Mouse (Mus musculus) testis, adult 2 months (tissue): ENCODE data around the gene Cdkal1. TPM values are rescaled to one million over a fixed set of nuclear protein-coding genes. Genes with fewer than 3 reads are reported as not detected.

Source experiments
- H3K27ac ChIP-seq: fragments of 200-500 bp; 2 replicates; pipeline ENCODE4 v1.5.1; 2012; ENCODE audit warnings: low read depth, low read length; ENCODE audit not compliant: control insufficient read depth, insufficient read depth
- H3K27me3 ChIP-seq: fragments of 200-500 bp; 2 replicates; pipeline ENCODE4 v1.6.1; 2012; ENCODE audit warnings: mild to moderate bottlenecking, low read length, moderate library complexity; ENCODE audit not compliant: control insufficient read depth, insufficient read depth
- H3K36me3 ChIP-seq: fragments of 200-500 bp; 2 replicates; pipeline ENCODE4 v1.6.1; 2012; ENCODE audit warnings: mild to moderate bottlenecking, low read length; ENCODE audit not compliant: control insufficient read depth, insufficient read depth
- H3K4me1 ChIP-seq: fragments of 200-500 bp; 2 replicates; pipeline ENCODE4 v1.6.1; 2012; ENCODE audit warnings: low read length; ENCODE audit not compliant: control insufficient read depth, insufficient read depth
- H3K4me3 ChIP-seq: fragments of 200-500 bp; 2 replicates; pipeline ENCODE4 v1.5.1; 2012; ENCODE audit warnings: low read depth, mild to moderate bottlenecking, low read length, moderate library complexity, mixed read lengths; ENCODE audit not compliant: control insufficient read depth
- CTCF ChIP-seq: fragments of 200-500 bp; IDR thresholded peaks from 2 replicates; pipeline ENCODE4 v1.5.1; 2012; ENCODE audit warnings: low read depth, mild to moderate bottlenecking, inconsistent platforms, low read length, moderate library complexity; ENCODE audit not compliant: control insufficient read depth, insufficient read depth, insufficient replicate concordance
- POLR2A ChIP-seq: fragments of 200-500 bp; IDR thresholded peaks from 2 replicates; pipeline ENCODE4 v1.6.1; 2012; ENCODE audit warnings: low read depth, mild to moderate bottlenecking, inconsistent platforms, low read length, moderate library complexity; ENCODE audit not compliant: control insufficient read depth
- polyA plus RNA-seq: library from polyadenylated mRNA; depleted of rRNA; stranded (reverse); fragments of >200 nt; gene quantifications from 2 replicates; pipeline ENCODE4 v1.2.3, GENCODE M21; 2012

Gene Cdkal1
- polyA plus RNA-seq, 1 experiment: 14.3 TPM

DNA sequence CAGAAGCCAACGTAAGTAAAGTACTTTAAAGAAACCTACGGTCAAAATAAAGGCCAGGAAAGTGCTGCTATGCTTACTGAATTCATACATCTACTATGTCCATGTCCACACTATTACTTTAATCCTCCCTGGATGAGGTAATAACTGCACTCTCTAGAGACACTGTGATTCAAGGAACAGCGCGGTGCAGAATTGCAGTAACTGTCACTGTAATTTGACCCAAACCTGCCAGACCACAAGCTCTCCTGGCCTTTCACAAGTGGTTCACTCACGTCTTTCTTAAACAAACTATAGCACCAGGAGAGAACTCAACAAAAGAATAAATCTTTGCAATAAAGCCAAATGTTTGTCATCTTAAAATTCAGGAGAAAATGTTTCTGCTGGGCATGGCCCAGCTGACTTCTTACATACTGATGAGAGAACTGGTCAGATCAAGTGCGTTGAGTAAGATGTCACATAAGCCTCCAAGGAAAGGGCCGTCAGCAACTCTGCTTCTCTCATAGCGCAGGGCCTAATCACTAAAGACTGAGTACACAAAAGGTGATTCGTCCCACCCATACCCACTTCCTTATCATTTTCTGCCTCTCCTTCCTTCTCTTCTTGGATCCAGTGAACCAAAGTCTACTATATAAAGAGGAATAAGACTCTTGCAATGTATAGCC lies 504.3 kb downstream of the Cdkal1 start:
- no peak overlapping the region for H3K27ac ChIP-seq
- no peaks in the 10 kb centered on the region for H3K4me1 ChIP-seq
- no peak for TF ChIP-seq CTCF
- no peak for TF ChIP-seq POLR2A
- no peak overlapping the region for H3K4me3 ChIP-seq
- H3K36me3 ChIP-seq: no peaks in the 10 kb centered on the region
- H3K27me3 ChIP-seq: no peaks in the 10 kb centered on the region

GRCm38 (mm10) chr13:29350004-29350403 lies 505.5 kb downstream of the Cdkal1 start:
- Histone ChIP-seq H3K27me3 (no peaks in the 10 kb centered on the region), H3K4me3 (no peak overlapping the region), H3K27ac (no peak overlapping the region), H3K36me3 (no peaks in the 10 kb centered on the region), H3K4me1 (no peaks in the 10 kb centered on the region)
- no peak for TF ChIP-seq CTCF

GRCm38 (mm10) chr13:29349386-29349961 lies 506.0 kb downstream of the Cdkal1 start:
- Histone ChIP-seq H3K4me3 (no peak overlapping the region), H3K36me3 (no peaks in the 10 kb centered on the region), H3K4me1 (no peaks in the 10 kb centered on the region), H3K27ac (no peak overlapping the region), H3K27me3 (no peaks in the 10 kb centered on the region)
- TF ChIP-seq POLR2A: no peak
- TF ChIP-seq CTCF: no peak

GRCm38 (mm10) chr13:29348331-29348730 lies 507.1 kb downstream of the Cdkal1 start:
- Histone ChIP-seq H3K4me3 (no peak overlapping the region), H3K27ac (no peak overlapping the region), H3K27me3 (no peaks in the 10 kb centered on the region), H3K4me1 (no peaks in the 10 kb centered on the region), H3K36me3 (no peaks in the 10 kb centered on the region)
- TF ChIP-seq POLR2A (no peak), CTCF (no peak)

DNA sequence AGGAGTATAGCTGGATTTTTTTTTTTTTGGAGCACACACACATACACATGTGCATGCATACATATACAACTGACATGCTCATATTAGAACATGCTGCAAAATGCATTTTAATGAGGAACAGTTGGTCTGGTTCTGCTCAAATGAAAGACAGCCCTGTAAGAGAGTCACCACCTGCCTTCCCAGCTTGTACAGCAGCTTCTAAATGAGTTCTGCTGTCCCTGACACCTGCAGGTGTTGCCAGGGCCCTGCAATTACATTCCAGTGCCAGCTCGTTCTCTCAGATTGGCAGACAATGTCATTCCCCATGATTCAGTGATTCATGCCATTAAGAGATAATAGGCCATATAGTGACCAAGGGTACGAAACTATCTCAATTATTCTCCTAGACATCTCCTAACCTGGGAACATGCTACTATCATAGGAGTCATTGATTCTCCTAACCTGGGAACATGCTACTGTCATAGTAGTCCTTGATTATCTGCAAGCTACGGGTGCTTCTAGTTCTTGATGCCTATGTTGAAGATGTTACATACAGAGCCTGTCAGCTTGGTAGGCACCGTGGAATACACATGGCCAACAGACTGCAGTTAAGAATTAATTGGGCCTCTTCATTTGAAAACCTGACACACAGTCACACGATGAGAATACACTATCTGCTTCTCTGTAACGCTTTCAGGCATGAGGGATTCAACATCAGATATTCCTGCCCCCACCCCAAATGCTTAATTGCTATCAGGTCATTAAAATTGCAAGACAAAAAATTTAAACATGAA lies 522.6 kb downstream of the Cdkal1 start:
- Histone ChIP-seq H3K27ac (no peak overlapping the region), H3K4me3 (no peak overlapping the region), H3K27me3 (no peaks in the 10 kb centered on the region), H3K36me3 (no peaks in the 10 kb centered on the region), H3K4me1 (no peaks in the 10 kb centered on the region)
- TF ChIP-seq CTCF (no peak), POLR2A (no peak)

GRCm38 (mm10) chr13:29325946-29326345 lies 529.5 kb downstream of the Cdkal1 start:
- no peak for TF ChIP-seq CTCF
- no peak for TF ChIP-seq POLR2A

GRCm38 (mm10) chr13:29320421-29320820 lies 535.1 kb downstream of the Cdkal1 start:
- H3K4me3 ChIP-seq: no peak overlapping the region
- no peaks in the 10 kb centered on the region for H3K36me3 ChIP-seq
- H3K27me3 ChIP-seq: no peaks in the 10 kb centered on the region
- H3K4me1 ChIP-seq: no peaks in the 10 kb centered on the region
- TF ChIP-seq POLR2A (no peak), CTCF (no peak)
- H3K27ac ChIP-seq: no peak overlapping the region

More at GRCm38 (mm10) chr13:29325946-29326345, 529.5 kb downstream of the Cdkal1 start:
- no peak overlapping the region for H3K4me3 ChIP-seq
- no peaks in the 10 kb centered on the region for H3K27me3 ChIP-seq
- H3K27ac ChIP-seq: no peak overlapping the region
- no peaks in the 10 kb centered on the region for H3K36me3 ChIP-seq
- no peaks in the 10 kb centered on the region for H3K4me1 ChIP-seq
